Mouse (Mus musculus) heart, embryonic 15.5 days (tissue): Measurements from ENCODE around the gene Slc6a9. TPM values are rescaled to one million over a fixed set of nuclear protein-coding genes. Genes with fewer than 3 reads are reported as not detected.
A peak's percentile ranks its signal among the peaks of the same experiment; 100 is the strongest.

Experiments
- ATAC-seq: fragments of 200-750 bp; cut with Nextera tagmentation; replicated peaks from 2 replicates; pipeline ENCODE4 v1.8.0; 2017; ENCODE audit warnings: low read depth, moderate TSS enrichment; ENCODE audit not compliant: insufficient number of reproducible peaks, insufficient read depth, low FRiP score
- H3K27ac ChIP-seq: fragments of 300-500 bp; sonication (generic); 2 replicates; pipeline ENCODE4 v1.5.1; 2015; ENCODE audit warnings: mild to moderate bottlenecking, inconsistent platforms
- H3K27me3 ChIP-seq: fragments of 300-500 bp; sonication (generic); 2 replicates; pipeline ENCODE4 v1.6.1; 2015; ENCODE audit warnings: inconsistent platforms
- H3K36me3 ChIP-seq: fragments of 300-500 bp; sonication (generic); 2 replicates; pipeline ENCODE4 v1.6.1; 2015; ENCODE audit warnings: mild to moderate bottlenecking, inconsistent platforms
- H3K4me1 ChIP-seq: fragments of 300-500 bp; sonication (generic); replicated peaks from 2 replicates; pipeline ENCODE4 v1.6.1; 2015; ENCODE audit warnings: inconsistent platforms
- H3K4me2 ChIP-seq: fragments of 300-500 bp; sonication (generic); 2 replicates; pipeline ENCODE4 v1.6.1; 2015; ENCODE audit warnings: inconsistent platforms, mild to moderate bottlenecking, moderate library complexity
- H3K4me3 ChIP-seq: fragments of 300-500 bp; sonication (generic); 2 replicates; pipeline ENCODE4 v1.5.1; 2015; ENCODE audit warnings: mild to moderate bottlenecking, inconsistent platforms
- H3K9ac ChIP-seq: fragments of 300-500 bp; sonication (generic); 2 replicates; pipeline ENCODE4 v1.6.1; 2015; ENCODE audit warnings: mild to moderate bottlenecking, inconsistent platforms
- H3K9me3 ChIP-seq: fragments of 300-500 bp; sonication (generic); replicated peaks from 2 replicates; pipeline ENCODE4 v1.6.1; 2016; ENCODE audit warnings: inconsistent platforms
- WGBS: fragments of 180-500 bp; shearing (Covaris S2); methylation state at CpG from one replicate; pipeline ENCODE4 v1.1.7; 2015; ENCODE audit warnings: mixed read lengths; 5-methylcytosine and 5-hydroxymethylcytosine counted together
- polyA plus RNA-seq: library from polyadenylated mRNA; unstranded; fragments of >200 nt; fragmentation: Nextera tagmentation; extraction: Ambion mirVana; gene quantifications from 2 replicates; pipeline ENCODE4 v1.2.1, GENCODE M21; 2015

Slc6a9 gene
- polyA plus RNA-seq, 1 experiment from 2014 or later: 5.4 TPM

- WGBS: 14% methylated on average over 2 of the region's 2 CpGs
- Histone ChIP-seq H3K4me2 (no peak overlapping the region), H3K27me3 (peaks cover 32% of the 10 kb centered on the region), H3K4me3 (no peak overlapping the region), H3K27ac (peak overlapping the region; percentile 29; the same call in 1 of the 2 replicates), H3K9me3 (no peaks in the 10 kb centered on the region), H3K36me3 (no peaks in the 10 kb centered on the region), H3K9ac (no peak overlapping the region), H3K4me1 (peaks cover 44% of the 10 kb centered on the region)
- peak; percentile 60; the same call in 1 of the 2 replicates for ATAC-seq
Measured at GRCm38 (mm10) chr4:117923450-117923849, 89.1 kb downstream of the Slc6a9 start.

Other genes with a start within 250 kb of the Slc6a9 start
- gene Dmap1, start 152.2 kb upstream of the Slc6a9 start, polyA plus RNA-seq: 35.8 and 43.1 TPM in 2 replicates
- gene Gm12845, start 110.1 kb upstream of the Slc6a9 start, polyA plus RNA-seq: not detected in 2 replicates
- not detected in 2 replicates for gene Klf17, start 68.9 kb upstream of the Slc6a9 start, polyA plus RNA-seq
- 0.29 and 0.43 TPM in 2 replicates for gene Ccdc24, start 38.1 kb downstream of the Slc6a9 start, polyA plus RNA-seq
- gene B4galt2, start 49.0 kb downstream of the Slc6a9 start, polyA plus RNA-seq: 9.1 and 12.4 TPM in 2 replicates
- 197 and 216 TPM in 2 replicates for gene Atp6v0b, start 52.8 kb downstream of the Slc6a9 start, polyA plus RNA-seq
- 9.5 and 11.5 TPM in 2 replicates for gene Dph2, start 57.5 kb downstream of the Slc6a9 start, polyA plus RNA-seq
- gene Ipo13, start 80.5 kb downstream of the Slc6a9 start, polyA plus RNA-seq: 33.4 and 48.1 TPM in 2 replicates
- gene Artn, start 95.3 kb downstream of the Slc6a9 start, polyA plus RNA-seq: 0.65 and 1.2 TPM in 2 replicates